Mouse (Mus musculus) midbrain, embryonic 10.5 days (tissue): ENCODE results near the gene Msantd2. TPM values are rescaled to one million over a fixed set of nuclear protein-coding genes. Genes with fewer than 3 reads are reported as not detected.

Source experiments
- DNase-seq: peaks from one replicate; pipeline ENCODE4 v3.0.0-alpha.2; 2017; ENCODE audit warnings: low spot score
- H3K27ac ChIP-seq: fragments of 300-500 bp; sonication (generic); replicated peaks from 2 replicates; pipeline ENCODE4 v1.5.1; 2016; ENCODE audit warnings: mild to moderate bottlenecking
- H3K27me3 ChIP-seq: fragments of 300-500 bp; sonication (generic); 2 replicates; pipeline ENCODE4 v1.6.1; 2016; ENCODE audit warnings: low read depth, mild to moderate bottlenecking; ENCODE audit not compliant: poor library complexity, severe bottlenecking
- H3K36me3 ChIP-seq: fragments of 300-500 bp; sonication (generic); 2 replicates; pipeline ENCODE4 v1.6.1; 2016; ENCODE audit warnings: mild to moderate bottlenecking, moderate library complexity
- H3K4me1 ChIP-seq: fragments of 300-500 bp; sonication (generic); 2 replicates; pipeline ENCODE4 v1.6.1; 2016
- H3K4me3 ChIP-seq: fragments of 300-500 bp; sonication (generic); 2 replicates; pipeline ENCODE4 v1.5.1; 2016; ENCODE audit warnings: mild to moderate bottlenecking, moderate library complexity
- H3K9me3 ChIP-seq: fragments of 300-500 bp; sonication (generic); replicated peaks from 2 replicates; pipeline ENCODE4 v1.6.1; 2016; ENCODE audit warnings: mild to moderate bottlenecking
- WGBS: fragments of 180-500 bp; shearing (Covaris S2); methylation state at CpG from one replicate; pipeline ENCODE4 v1.1.7; 2016; 5-methylcytosine and 5-hydroxymethylcytosine counted together
- polyA plus RNA-seq: library from polyadenylated mRNA; unstranded; fragments of >200 nt; fragmentation: Nextera tagmentation; extraction: Ambion mirVana; gene quantifications from 2 replicates; pipeline ENCODE4 v1.2.1, GENCODE M21; 2016

Gene Msantd2
- polyA plus RNA-seq, 1 experiment from 2014 or later, result 33.6 TPM

GRCm38 (mm10) chr9:37569231-37569835 lies 80.2 kb downstream of the Msantd2 start:
- Histone ChIP-seq H3K27ac (no peak overlapping the region), H3K4me3 (no peak overlapping the region), H3K36me3 (no peaks in the 10 kb centered on the region), H3K4me1 (peaks cover 14% of the 10 kb centered on the region), H3K9me3 (no peaks in the 10 kb centered on the region), H3K27me3 (0 out of 2 replicates have a peak, but pooled peaks cover 8% of the 10 kb centered on the region)
- DNase-seq, result no peak
- WGBS, result 81% methylated on average over 2 of the region's 2 CpGs

GRCm38 (mm10) chr9:37572204-37572876 lies 83.2 kb downstream of the Msantd2 start:
- no peak for DNase-seq
- Histone ChIP-seq H3K36me3 (no peaks in the 10 kb centered on the region), H3K9me3 (no peaks in the 10 kb centered on the region), H3K27ac (no peak overlapping the region), H3K27me3 (0 out of 2 replicates have a peak, but pooled peaks cover 8% of the 10 kb centered on the region), H3K4me3 (no peak overlapping the region), H3K4me1 (peaks cover 20% of the 10 kb centered on the region)
- 58% methylated on average over 3 of the region's 3 CpGs for WGBS

Other genes starting within 250 kb of the Msantd2 start
- gene Slc37a2, start 233.6 kb upstream of the Msantd2 start, polyA plus RNA-seq, result 3.0 and 3.9 TPM in 2 replicates
- 11.7 and 13.1 TPM in 2 replicates for gene Ccdc15, start 140.9 kb upstream of the Msantd2 start, polyA plus RNA-seq
- 0.04 and 0.05 TPM in 2 replicates for gene Hepacam, start 122.0 kb upstream of the Msantd2 start, polyA plus RNA-seq
- 5.6 and 6.0 TPM in 2 replicates for gene Robo4, start 87.4 kb upstream of the Msantd2 start, polyA plus RNA-seq
- 13.1 and 36.6 TPM in 2 replicates for gene Robo3, start 56.1 kb upstream of the Msantd2 start, polyA plus RNA-seq
- 28.6 and 31.5 TPM in 2 replicates for gene Esam, start 38.8 kb downstream of the Msantd2 start, polyA plus RNA-seq
- gene Vsig2, start 49.9 kb downstream of the Msantd2 start, polyA plus RNA-seq, result 0.39 and 0.66 TPM in 2 replicates
- 1.1 and 1.3 TPM in 2 replicates for gene Nrgn, start 63.6 kb downstream of the Msantd2 start, polyA plus RNA-seq
- 6.5 and 7.0 TPM in 2 replicates for gene Siae, start 66.4 kb downstream of the Msantd2 start, polyA plus RNA-seq
- 13.5 and 13.9 TPM in 2 replicates for gene Spa17, start 124.4 kb downstream of the Msantd2 start, polyA plus RNA-seq
- gene Tbrg1, start 168.0 kb downstream of the Msantd2 start, polyA plus RNA-seq, result 133 and 142 TPM in 2 replicates
- 0.17 and 0.22 TPM in 2 replicates for gene Panx3, start 179.9 kb downstream of the Msantd2 start, polyA plus RNA-seq
- not detected in 2 replicates for gene Olfr160, start 226.9 kb downstream of the Msantd2 start, polyA plus RNA-seq